30 mouse cellular contexts compared by ENCODE assay signal in the genomic region with DNA sequence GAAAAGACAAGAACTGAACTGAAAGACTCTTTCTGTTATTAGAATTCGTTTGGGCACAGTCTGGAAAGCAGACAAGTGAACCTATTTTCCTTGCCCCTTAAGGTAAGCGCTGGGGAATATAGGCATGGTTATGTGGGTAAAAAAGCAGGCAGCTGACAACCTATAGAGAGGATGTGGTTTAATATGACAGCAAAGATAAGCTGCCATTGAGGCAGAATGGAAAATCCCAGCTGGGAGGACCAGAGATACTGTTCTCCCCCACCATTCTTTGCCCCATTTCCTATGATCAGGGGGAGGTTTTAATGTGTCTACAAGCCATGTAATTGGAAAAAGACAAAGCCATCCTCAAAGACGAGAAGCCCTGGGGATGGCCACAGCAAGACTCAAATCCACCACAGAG.
DNase-seq lines count a peak whose midpoint lies in the region; ATAC-seq lines count a peak whose summit lies in the region.
"Had no signal": no experiment of that assay in that cellular context is flagged by ENCODE, and none has a peak within 500 bp of the region (broad histone marks: within the 10 kb centered on the region; RNA-seq: fewer than 3 reads in every experiment).

No protein-coding gene starts in this region.

- H3K9me3 ChIP-seq in midbrain, embryonic 11.5 days (ENCODE audit: control insufficient read depth, low read length): no peaks in the 10 kb centered on the region
- H3K9me3 ChIP-seq in midbrain, embryonic 10.5 days (replicated peaks): no peaks in the 10 kb centered on the region
- H3K9me3 ChIP-seq: embryonic facial prominence, embryonic 10.5 days; embryonic facial prominence, embryonic 15.5 days; forebrain, embryonic 13.5 days; heart, embryonic 10.5 days; heart, embryonic 15.5 days had no signal

- H3K4me3 ChIP-seq in midbrain, embryonic 11.5 days (ENCODE audit: low read depth, low read length): no peak overlapping the region
- no peak overlapping the region for H3K4me3 ChIP-seq in midbrain, embryonic 10.5 days
- H3K4me3 ChIP-seq: embryonic facial prominence, embryonic 10.5 days; embryonic facial prominence, embryonic 15.5 days; forebrain, embryonic 13.5 days; heart, embryonic 10.5 days; heart, embryonic 15.5 days had no signal

- no peak overlapping the region for H3K9ac ChIP-seq in midbrain, embryonic 11.5 days (ENCODE audit: low read length)
- H3K9ac ChIP-seq: embryonic facial prominence, embryonic 15.5 days; forebrain, embryonic 13.5 days; heart, embryonic 15.5 days; liver, embryonic 14.5 days had no signal

- H3K4me2 ChIP-seq in midbrain, embryonic 11.5 days: no peak overlapping the region
- H3K4me2 ChIP-seq: embryonic facial prominence, embryonic 15.5 days; forebrain, embryonic 13.5 days; heart, embryonic 15.5 days had no signal

- 75% methylated on average over 3 of the region's 3 CpGs for WGBS in midbrain, embryonic 11.5 days
- WGBS in midbrain, embryonic 10.5 days: 81% methylated on average over 3 of the region's 3 CpGs

- DNase-seq in midbrain, embryonic 11.5 days (ENCODE audit: low spot score, missing footprints): peak; percentile 28
- no peak for DNase-seq in midbrain, embryonic 10.5 days (ENCODE audit: low spot score)
- DNase-seq in induced T-regulatory cell, adult 2 months (ENCODE audit: low read depth): peak; percentile 43
- DNase-seq in layer of hippocampus, postnatal 36 days: no peak
- DNase-seq: adrenal gland, adult 2 months; adrenal gland, postnatal 36 days; cerebellum, adult 18-20 months; cerebellum, postnatal 10 days; gastrocnemius, postnatal 14 days; kidney, adult 8-10 months; kidney, postnatal 10 days; layer of hippocampus, adult 9-11 months; liver; lung, adult 2 months; lung, postnatal 10 days; right cerebral cortex, postnatal 25 days had no signal

- no peaks in the 10 kb centered on the region for H3K27me3 ChIP-seq in midbrain, embryonic 11.5 days (ENCODE audit: control insufficient read depth, insufficient read depth, low read length)
- H3K27me3 ChIP-seq in midbrain, embryonic 10.5 days (ENCODE audit: low read depth, poor library complexity, severe bottlenecking): no peaks in the 10 kb centered on the region
- H3K27me3 ChIP-seq: CH12.LX; embryonic facial prominence, embryonic 15.5 days; forebrain, embryonic 13.5 days; heart, embryonic 15.5 days; Patski had no signal

- H3K27ac ChIP-seq in midbrain, embryonic 11.5 days (ENCODE audit: low read depth, low read length): no peak overlapping the region
- no peak overlapping the region for H3K27ac ChIP-seq in midbrain, embryonic 10.5 days (replicated peaks)
- H3K27ac ChIP-seq: embryonic facial prominence, embryonic 10.5 days; embryonic facial prominence, embryonic 15.5 days; forebrain, embryonic 13.5 days; heart, embryonic 10.5 days; heart, embryonic 15.5 days; liver, embryonic 14.5 days; macrophage had no signal

- H3K36me3 ChIP-seq in midbrain, embryonic 11.5 days (ENCODE audit: control insufficient read depth, insufficient read depth, low read length): no peaks in the 10 kb centered on the region
- H3K36me3 ChIP-seq in midbrain, embryonic 10.5 days: no peaks in the 10 kb centered on the region
- H3K36me3 ChIP-seq: embryonic facial prominence, embryonic 10.5 days; embryonic facial prominence, embryonic 15.5 days; heart, embryonic 10.5 days; heart, embryonic 15.5 days had no signal

- H3K4me1 ChIP-seq in midbrain, embryonic 11.5 days (ENCODE audit: control insufficient read depth, insufficient read depth, low read length): no peaks in the 10 kb centered on the region
- no peaks in the 10 kb centered on the region for H3K4me1 ChIP-seq in midbrain, embryonic 10.5 days
- H3K4me1 ChIP-seq: embryonic facial prominence, embryonic 10.5 days; embryonic facial prominence, embryonic 15.5 days; heart, embryonic 10.5 days had no signal

- no peak for ATAC-seq in midbrain, embryonic 11.5 days (ENCODE audit: low FRiP score)
- peak; percentile 78 for ATAC-seq in CD4-positive, CD25-positive, alpha-beta regulatory T cell, adult 4 months
- no peak for ATAC-seq in megakaryocyte-erythroid progenitor cell, adult 5-6 weeks (replicated peaks; ENCODE audit: low FRiP score, low TSS enrichment, poor library complexity, severe bottlenecking)
- no peak for ATAC-seq in monocyte, adult 5-6 weeks (replicated peaks; ENCODE audit: insufficient number of reproducible peaks, low FRiP score, low TSS enrichment, poor library complexity, severe bottlenecking)
- ATAC-seq: forebrain, embryonic 13.5 days; hindbrain, embryonic 16.5 days; intestine, embryonic 16.5 days; Patski had no signal

Comparison
In these comparisons a context has a peak if more than half of its experiments do, and no peak if none do; other contexts are left out.
1. DNase-seq: peak in midbrain, embryonic 11.5 days (single experiment) and induced T-regulatory cell, adult 2 months (single experiment); none in midbrain, embryonic 10.5 days (single experiment) and layer of hippocampus, postnatal 36 days (0 of 2).